ENCODE assay signal across 11 mouse cellular contexts in the genomic region with DNA sequence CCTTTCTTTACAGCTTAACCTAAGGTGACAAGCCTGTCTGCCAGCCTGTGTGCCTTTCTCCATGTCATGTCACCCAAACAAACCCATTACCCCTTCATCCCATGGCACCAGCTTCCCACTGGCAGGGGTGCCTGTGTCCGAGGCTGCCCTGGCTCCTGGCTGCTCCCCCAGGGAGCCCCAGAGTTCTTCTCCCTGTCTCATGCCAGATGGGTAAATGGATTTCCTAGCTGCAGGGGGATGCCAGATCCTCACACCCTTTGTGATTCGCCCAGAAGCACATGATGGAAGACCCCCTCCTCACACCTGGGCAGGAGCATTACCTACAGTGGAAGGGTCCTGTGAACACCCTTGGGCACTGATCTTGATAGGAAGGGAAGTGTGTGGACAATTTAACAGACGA.
A peak's percentile ranks its signal among the peaks of the same experiment; 100 is the strongest.
DNase-seq lines count a peak whose midpoint lies in the region.
"Had no signal": no experiment of that assay in that cellular context is flagged by ENCODE, and none has a peak within 500 bp of the region (broad histone marks: within the 10 kb centered on the region; RNA-seq: fewer than 3 reads in every experiment).

No protein-coding gene starts in this region.

- DNase-seq in cerebellum, adult 11-12 months, result peak; percentile 72
- DNase-seq in cerebellum, postnatal 4 days (ENCODE audit: low spot score in 2 of 2), result no peak
- peak; percentile 46 for DNase-seq in cerebellum, adult 8-10 months
- no peak for DNase-seq in cerebellum, postnatal 10 days
- DNase-seq in cerebellum, adult 9-11 months, result peak; percentile 71
- DNase-seq in cerebellum, postnatal 25 days, result no peak
- DNase-seq: adrenal gland, adult 2 months; adrenal gland, postnatal 10 days; adrenal gland, postnatal 25 days; embryo, embryonic 11 days; gastrocnemius, adult 2 months had no signal

Comparison
In these comparisons a context has a peak if more than half of its experiments do, and no peak if none do; other contexts are left out.
1. DNase-seq: peak in cerebellum, adult 11-12 months (single experiment), cerebellum, adult 8-10 months (single experiment) and cerebellum, adult 9-11 months (single experiment); none in cerebellum, postnatal 4 days (0 of 2), cerebellum, postnatal 10 days (0 of 2) and cerebellum, postnatal 25 days (0 of 2).